Mouse (Mus musculus) ES-Bruce4 (cell line): ENCODE measurements at regions not wholly inside any gene's neighbourhood (a gene's known extent, or its start where the extent isn't known, plus 50 kb on each side); places are given as distances from the start of the nearest gene placed in this dataset.

Source experiments
- CTCF ChIP-seq: IDR thresholded peaks from one replicate; pipeline ENCODE4 v1.8.1; 2011; ENCODE audit warnings: low read depth, low read length
- EP300 ChIP-seq: IDR thresholded peaks from 2 replicates; pipeline ENCODE4 v1.6.1; 2011; ENCODE audit warnings: low read depth, low read length; ENCODE audit not compliant: insufficient read depth

- no peak for TF ChIP-seq EP300
- no peak for TF ChIP-seq CTCF
These were observed 192.7 kb upstream of the Pclo start for GRCm38 (mm10) chr5:14322000-14322399.
